Mouse (Mus musculus): ENCODE data around the gene Cyb5r2. TPM values are rescaled to one million over a fixed set of nuclear protein-coding genes. Genes with fewer than 3 reads are reported as not detected.

Gene Cyb5r2
- polyA plus RNA-seq, 1 experiment from 2014 or later: 1.1 TPM

DNA sequence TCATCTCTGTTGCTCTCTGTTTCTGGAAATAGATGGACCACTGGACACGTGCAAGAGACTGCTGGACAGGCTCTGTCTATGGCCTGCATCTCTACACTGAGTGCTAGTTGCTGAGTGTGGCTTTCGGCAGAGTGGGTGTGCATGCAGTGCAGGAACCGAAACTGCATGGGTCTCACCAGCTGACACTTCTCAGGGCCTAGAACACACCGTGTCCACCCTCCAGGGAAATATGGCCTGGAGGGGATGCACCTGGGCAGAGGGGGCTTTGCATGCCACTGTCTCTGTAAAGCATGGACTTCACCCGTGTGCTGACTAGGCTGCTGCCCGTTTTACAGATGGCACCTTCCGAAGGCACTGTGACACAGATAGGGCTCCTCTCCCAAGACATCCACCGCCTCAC lies 11.8 kb downstream of the Cyb5r2 start:
- H3K4me2 ChIP-seq (ENCODE audit: low read length): no peak overlapping the region
- no peak overlapping the region for H3K9ac ChIP-seq (ENCODE audit: low read length)
- H3K27ac ChIP-seq (replicated peaks in 1 of 2; ENCODE audit: control insufficient read depth in 1 of 2, insufficient read depth in 1 of 2, low read depth in 2 of 2, low read length in 2 of 2): no peak overlapping the region
- H3K27me3 ChIP-seq (ENCODE audit: control insufficient read depth, insufficient read depth, low read length): no peaks in the 10 kb centered on the region
- 81% methylated on average over 8 of the region's 8 CpGs for WGBS
- no peaks in the 10 kb centered on the region for H3K9me3 ChIP-seq (ENCODE audit: control insufficient read depth, low read length)
- H3K4me3 ChIP-seq (ENCODE audit: control insufficient read depth in 1 of 2, insufficient read depth in 1 of 2, low read depth in 1 of 2, low read length in 2 of 2): no peak overlapping the region
- H3K36me3 ChIP-seq (ENCODE audit: control insufficient read depth, insufficient read depth, low read length): peaks cover 30% of the 10 kb centered on the region
- no peak for ATAC-seq (ENCODE audit: insufficient number of reproducible peaks, insufficient read depth, low FRiP score, low read depth)
- H3K4me1 ChIP-seq (ENCODE audit: control insufficient read depth in 2 of 2, insufficient read depth in 2 of 2, low read length in 2 of 2): no peaks in the 10 kb centered on the region

DNA sequence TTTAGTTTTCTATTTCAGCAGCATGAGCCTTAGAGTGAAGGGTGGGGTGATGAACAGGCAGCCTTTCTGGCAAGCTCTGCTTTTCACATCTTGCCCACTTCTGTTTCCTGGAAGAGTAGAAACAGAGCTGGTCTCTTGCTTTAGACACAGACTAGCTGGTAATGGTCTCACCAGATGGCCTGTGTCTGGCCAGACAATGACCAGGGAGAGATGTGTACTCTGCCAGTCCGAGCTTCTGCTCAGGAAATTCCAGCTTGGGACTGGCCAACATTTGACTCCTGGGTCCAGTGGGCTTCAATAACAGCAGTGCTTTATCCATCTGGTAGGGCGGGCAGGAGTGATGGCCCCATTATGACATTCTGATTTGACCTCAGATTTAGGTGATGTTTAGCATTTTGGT lies 12.7 kb downstream of the Cyb5r2 start:
- H3K9ac ChIP-seq (ENCODE audit: low read length): no peak overlapping the region
- no peak for ATAC-seq (ENCODE audit: insufficient number of reproducible peaks, insufficient read depth, low FRiP score, low read depth)
- WGBS: 65% methylated on average over 2 of the region's 2 CpGs
- H3K27me3 ChIP-seq (ENCODE audit: control insufficient read depth, insufficient read depth, low read length): no peaks in the 10 kb centered on the region
- H3K4me1 ChIP-seq (ENCODE audit: control insufficient read depth in 2 of 2, insufficient read depth in 2 of 2, low read length in 2 of 2): no peaks in the 10 kb centered on the region
- no peak overlapping the region for H3K4me3 ChIP-seq (ENCODE audit: control insufficient read depth in 1 of 2, insufficient read depth in 1 of 2, low read depth in 1 of 2, low read length in 2 of 2)
- H3K4me2 ChIP-seq (ENCODE audit: low read length): no peak overlapping the region
- H3K9me3 ChIP-seq (ENCODE audit: control insufficient read depth, low read length): no peaks in the 10 kb centered on the region
- peaks cover 39% of the 10 kb centered on the region for H3K36me3 ChIP-seq (ENCODE audit: control insufficient read depth, insufficient read depth, low read length)
- H3K27ac ChIP-seq (replicated peaks in 1 of 2; ENCODE audit: control insufficient read depth in 1 of 2, insufficient read depth in 1 of 2, low read depth in 2 of 2, low read length in 2 of 2): no peak overlapping the region

DNA sequence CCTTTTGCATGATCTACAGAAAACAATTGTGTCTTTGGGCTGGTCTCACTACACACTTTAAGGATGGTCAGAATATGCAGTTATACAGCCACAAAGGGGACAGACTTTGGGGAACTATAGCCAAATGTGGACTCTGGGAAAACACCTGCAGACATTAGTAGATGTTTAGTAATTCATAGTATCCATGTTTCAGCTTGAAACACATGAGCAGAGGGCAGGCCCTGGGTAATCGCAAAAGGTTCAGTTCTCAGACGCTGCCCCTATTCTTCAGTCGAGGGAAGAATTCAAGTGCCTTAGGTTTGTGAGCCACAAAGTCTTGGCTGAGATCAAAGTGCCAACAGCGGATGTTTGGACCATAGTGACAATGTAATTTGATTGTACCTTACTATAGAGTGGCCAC lies 13.4 kb downstream of the Cyb5r2 start:
- Histone ChIP-seq H3K27me3 (ENCODE audit: control insufficient read depth, insufficient read depth, low read length) (no peaks in the 10 kb centered on the region), H3K4me3 (ENCODE audit: control insufficient read depth in 1 of 2, insufficient read depth in 1 of 2, low read depth in 1 of 2, low read length in 2 of 2) (no peak overlapping the region), H3K27ac (replicated peaks in 1 of 2; ENCODE audit: control insufficient read depth in 1 of 2, insufficient read depth in 1 of 2, low read depth in 2 of 2, low read length in 2 of 2) (no peak overlapping the region), H3K36me3 (ENCODE audit: control insufficient read depth, insufficient read depth, low read length) (peaks cover 43% of the 10 kb centered on the region), H3K9me3 (ENCODE audit: control insufficient read depth, low read length) (no peaks in the 10 kb centered on the region), H3K9ac (ENCODE audit: low read length) (no peak overlapping the region), H3K4me2 (ENCODE audit: low read length) (no peak overlapping the region), H3K4me1 (ENCODE audit: control insufficient read depth in 2 of 2, insufficient read depth in 2 of 2, low read length in 2 of 2) (no peaks in the 10 kb centered on the region)
- ATAC-seq (ENCODE audit: insufficient number of reproducible peaks, insufficient read depth, low FRiP score, low read depth): no peak
- 88% methylated on average over 4 of the region's 4 CpGs for WGBS

DNA sequence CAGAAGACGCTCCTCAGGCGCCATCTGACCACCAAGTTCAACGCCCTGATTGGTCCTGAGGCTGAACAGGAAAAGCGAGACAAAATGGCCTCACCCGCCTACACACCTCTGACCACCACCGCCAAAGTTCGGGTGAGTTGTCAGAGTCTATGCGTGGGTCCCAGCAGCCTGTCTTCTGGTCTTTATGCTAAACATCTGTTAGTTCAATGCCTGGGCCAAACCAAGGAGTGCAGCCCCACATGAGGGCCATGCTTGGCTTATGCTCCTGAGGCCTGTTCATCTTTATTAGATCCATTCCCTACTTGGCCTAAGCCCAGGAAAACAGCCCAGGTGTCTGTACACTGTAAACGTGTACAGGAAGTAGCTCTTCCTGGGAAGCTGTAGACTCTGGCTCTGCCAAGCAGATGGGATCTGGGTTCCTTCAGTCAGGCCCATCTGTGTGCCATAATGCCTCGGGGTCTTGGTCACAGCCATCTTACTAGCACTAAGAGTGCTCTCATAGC lies 14.8 kb downstream of the Cyb5r2 start:
- no peaks in the 10 kb centered on the region for H3K4me1 ChIP-seq (ENCODE audit: control insufficient read depth in 2 of 2, insufficient read depth in 2 of 2, low read length in 2 of 2)
- H3K27ac ChIP-seq (replicated peaks in 1 of 2; ENCODE audit: control insufficient read depth in 1 of 2, insufficient read depth in 1 of 2, low read depth in 2 of 2, low read length in 2 of 2): no peak overlapping the region
- ATAC-seq (ENCODE audit: insufficient number of reproducible peaks, insufficient read depth, low FRiP score, low read depth): no peak
- peaks cover 48% of the 10 kb centered on the region for H3K36me3 ChIP-seq (ENCODE audit: control insufficient read depth, insufficient read depth, low read length)
- H3K27me3 ChIP-seq (ENCODE audit: control insufficient read depth, insufficient read depth, low read length): no peaks in the 10 kb centered on the region
- 82% methylated on average over 10 of the region's 10 CpGs for WGBS
- H3K9me3 ChIP-seq (ENCODE audit: control insufficient read depth, low read length): no peaks in the 10 kb centered on the region
- no peak overlapping the region for H3K9ac ChIP-seq (ENCODE audit: low read length)
- no peak overlapping the region for H3K4me2 ChIP-seq (ENCODE audit: low read length)
- H3K4me3 ChIP-seq (ENCODE audit: control insufficient read depth in 1 of 2, insufficient read depth in 1 of 2, low read depth in 1 of 2, low read length in 2 of 2): no peak overlapping the region

DNA sequence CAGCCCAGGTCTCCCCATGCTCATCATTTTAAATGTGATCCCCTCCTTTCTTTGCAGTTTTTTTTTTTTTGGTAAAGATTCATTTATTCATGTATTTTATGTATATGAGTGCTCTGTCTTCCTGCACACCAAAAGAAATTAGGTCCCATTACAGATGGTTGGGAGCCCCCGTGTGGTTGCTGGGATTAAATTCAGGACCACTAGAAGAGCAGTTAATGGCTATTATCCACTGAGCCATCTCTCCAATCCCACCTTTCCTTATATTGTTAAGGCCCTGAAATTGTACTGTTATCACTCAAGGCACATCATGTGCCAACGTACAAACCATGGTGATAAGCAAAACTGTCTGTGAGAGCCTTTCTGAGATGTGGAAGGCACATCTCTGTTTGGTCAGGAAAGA lies 19.1 kb downstream of the Cyb5r2 start:
- H3K9me3 ChIP-seq (ENCODE audit: control insufficient read depth, low read length): no peaks in the 10 kb centered on the region
- WGBS: 37% methylated on average over 2 of the region's 2 CpGs
- H3K9ac ChIP-seq (ENCODE audit: low read length): no peak overlapping the region
- no peak overlapping the region for H3K4me2 ChIP-seq (ENCODE audit: low read length)
- H3K27ac ChIP-seq (replicated peaks in 1 of 2; ENCODE audit: control insufficient read depth in 1 of 2, insufficient read depth in 1 of 2, low read depth in 2 of 2, low read length in 2 of 2): no peak overlapping the region
- no peaks in the 10 kb centered on the region for H3K27me3 ChIP-seq (ENCODE audit: control insufficient read depth, insufficient read depth, low read length)
- no peak for ATAC-seq (ENCODE audit: insufficient number of reproducible peaks, insufficient read depth, low FRiP score, low read depth)
- no peaks in the 10 kb centered on the region for H3K4me1 ChIP-seq (ENCODE audit: control insufficient read depth in 2 of 2, insufficient read depth in 2 of 2, low read length in 2 of 2)
- H3K36me3 ChIP-seq (ENCODE audit: control insufficient read depth, insufficient read depth, low read length): peaks cover 28% of the 10 kb centered on the region
- H3K4me3 ChIP-seq (ENCODE audit: control insufficient read depth in 1 of 2, insufficient read depth in 1 of 2, low read depth in 1 of 2, low read length in 2 of 2): no peak overlapping the region

DNA sequence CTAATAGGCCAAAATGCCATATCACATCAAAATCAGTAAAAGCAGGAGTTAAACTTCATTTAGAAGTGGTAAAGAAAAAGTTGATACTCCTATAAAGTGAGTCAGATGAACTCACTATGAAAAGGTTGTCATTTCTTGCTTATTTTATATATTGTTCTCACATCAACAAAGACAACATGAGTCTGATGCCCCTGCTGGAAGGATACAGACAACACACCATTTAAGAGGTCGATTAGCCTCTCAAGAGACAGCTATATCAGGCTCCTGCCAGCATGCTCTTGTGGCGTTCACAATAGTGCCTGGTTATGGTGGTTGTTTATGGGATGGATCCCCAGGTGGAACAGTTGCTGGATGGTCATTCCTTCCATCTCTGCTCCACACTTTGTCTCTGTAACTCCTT lies 24.7 kb downstream of the Cyb5r2 start:
- Histone ChIP-seq H3K36me3 (ENCODE audit: control insufficient read depth, insufficient read depth, low read length) (peaks cover 24% of the 10 kb centered on the region), H3K4me2 (ENCODE audit: low read length) (no peak overlapping the region), H3K9me3 (ENCODE audit: control insufficient read depth, low read length) (no peaks in the 10 kb centered on the region), H3K4me1 (ENCODE audit: control insufficient read depth in 2 of 2, insufficient read depth in 2 of 2, low read length in 2 of 2) (no peaks in the 10 kb centered on the region), H3K4me3 (ENCODE audit: control insufficient read depth in 1 of 2, insufficient read depth in 1 of 2, low read depth in 1 of 2, low read length in 2 of 2) (no peak overlapping the region), H3K27ac (replicated peaks in 1 of 2; ENCODE audit: control insufficient read depth in 1 of 2, insufficient read depth in 1 of 2, low read depth in 2 of 2, low read length in 2 of 2) (no peak overlapping the region), H3K27me3 (ENCODE audit: control insufficient read depth, insufficient read depth, low read length) (no peaks in the 10 kb centered on the region), H3K9ac (ENCODE audit: low read length) (no peak overlapping the region)
- 72% methylated on average over 2 of the region's 2 CpGs for WGBS
- ATAC-seq (ENCODE audit: insufficient number of reproducible peaks, insufficient read depth, low FRiP score, low read depth): no peak

DNA sequence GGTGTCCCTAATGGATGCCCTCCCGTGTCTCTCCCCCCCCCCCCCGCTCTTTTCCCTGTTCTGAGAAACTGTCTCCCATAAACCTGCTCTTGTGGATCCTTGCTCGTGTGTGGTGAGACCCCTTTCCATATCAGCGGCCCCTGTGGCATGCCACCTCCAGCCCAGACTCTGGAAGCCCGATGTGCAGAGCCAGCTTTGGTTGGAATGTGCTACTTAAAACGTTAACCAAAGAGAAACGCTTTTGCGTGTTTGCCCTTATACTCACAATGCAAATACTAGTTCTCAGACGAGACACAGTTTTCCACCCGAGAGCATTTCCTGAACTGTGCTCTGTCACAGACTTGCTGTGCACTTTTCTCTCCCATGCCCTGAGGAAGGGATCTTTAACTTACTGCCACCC lies 27.2 kb downstream of the Cyb5r2 start:
- Histone ChIP-seq H3K27ac (replicated peaks in 1 of 2; ENCODE audit: control insufficient read depth in 1 of 2, insufficient read depth in 1 of 2, low read depth in 2 of 2, low read length in 2 of 2) (no peak overlapping the region), H3K36me3 (ENCODE audit: control insufficient read depth, insufficient read depth, low read length) (peaks cover 31% of the 10 kb centered on the region), H3K4me3 (ENCODE audit: control insufficient read depth in 1 of 2, insufficient read depth in 1 of 2, low read depth in 1 of 2, low read length in 2 of 2) (no peak overlapping the region), H3K4me2 (ENCODE audit: low read length) (no peak overlapping the region), H3K9ac (ENCODE audit: low read length) (no peak overlapping the region), H3K9me3 (ENCODE audit: control insufficient read depth, low read length) (no peaks in the 10 kb centered on the region), H3K4me1 (ENCODE audit: control insufficient read depth in 2 of 2, insufficient read depth in 2 of 2, low read length in 2 of 2) (no peaks in the 10 kb centered on the region), H3K27me3 (ENCODE audit: control insufficient read depth, insufficient read depth, low read length) (no peaks in the 10 kb centered on the region)
- WGBS: 81% methylated on average over 10 of the region's 10 CpGs
- no peak for ATAC-seq (ENCODE audit: insufficient number of reproducible peaks, insufficient read depth, low FRiP score, low read depth)

DNA sequence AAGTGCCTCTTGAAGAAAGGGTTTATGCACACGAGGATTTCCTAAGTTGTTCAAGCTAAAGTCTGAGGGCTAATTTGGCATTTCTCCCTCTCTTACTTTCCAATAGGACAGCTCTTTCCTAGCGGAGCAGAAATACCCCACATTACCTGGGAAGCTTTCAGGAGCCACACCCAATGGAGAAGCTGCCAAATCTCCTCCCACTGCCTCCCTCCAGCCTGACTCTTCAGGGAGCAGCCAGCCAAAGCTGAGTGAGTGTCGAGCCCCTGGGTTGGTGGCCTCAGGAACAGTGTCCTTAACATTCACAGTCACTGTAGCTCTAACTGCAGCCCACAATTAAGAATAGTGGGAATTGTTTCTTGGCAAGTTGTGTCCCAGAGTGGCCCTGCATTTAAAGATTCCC lies 30.3 kb downstream of the Cyb5r2 start:
- H3K36me3 ChIP-seq (ENCODE audit: control insufficient read depth, insufficient read depth, low read length): peaks cover 35% of the 10 kb centered on the region
- no peak for ATAC-seq (ENCODE audit: insufficient number of reproducible peaks, insufficient read depth, low FRiP score, low read depth)
- H3K4me2 ChIP-seq (ENCODE audit: low read length): no peak overlapping the region
- no peak overlapping the region for H3K27ac ChIP-seq (replicated peaks in 1 of 2; ENCODE audit: control insufficient read depth in 1 of 2, insufficient read depth in 1 of 2, low read depth in 2 of 2, low read length in 2 of 2)
- H3K4me1 ChIP-seq (ENCODE audit: control insufficient read depth in 2 of 2, insufficient read depth in 2 of 2, low read length in 2 of 2): no peaks in the 10 kb centered on the region
- H3K9me3 ChIP-seq (ENCODE audit: control insufficient read depth, low read length): no peaks in the 10 kb centered on the region
- H3K27me3 ChIP-seq (ENCODE audit: control insufficient read depth, insufficient read depth, low read length): no peaks in the 10 kb centered on the region
- H3K4me3 ChIP-seq (ENCODE audit: control insufficient read depth in 1 of 2, insufficient read depth in 1 of 2, low read depth in 1 of 2, low read length in 2 of 2): no peak overlapping the region
- 56% methylated on average over 3 of the region's 3 CpGs for WGBS
- H3K9ac ChIP-seq (ENCODE audit: low read length): no peak overlapping the region

Measured in heart, embryonic 14.5 days (tissue).